21 mouse cellular contexts compared by ENCODE assay signal in the genomic region with DNA sequence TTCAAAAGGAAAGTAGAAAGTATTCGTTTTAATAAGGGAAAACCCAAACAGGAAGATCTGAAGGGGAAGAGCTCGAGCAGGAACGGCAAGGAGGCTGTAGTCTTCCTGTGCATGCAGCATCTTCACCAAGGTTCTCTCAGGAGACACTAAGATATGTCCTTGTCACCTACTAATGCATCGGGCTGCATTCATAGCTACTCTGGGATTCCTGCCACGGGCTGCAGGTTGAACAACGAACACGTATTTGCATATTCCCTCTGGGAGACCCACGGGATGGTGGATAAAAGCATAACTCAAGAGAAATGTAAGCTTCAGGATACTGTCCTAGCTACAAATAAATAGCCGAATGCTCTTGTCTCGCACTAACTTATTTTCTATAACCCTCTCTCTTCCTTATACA.
DNase-seq lines count a peak whose midpoint lies in the region; ATAC-seq and TF ChIP-seq lines count a peak whose summit lies in the region.
"Had no signal": no experiment of that assay in that cellular context is flagged by ENCODE, and none has a peak within 500 bp of the region (broad histone marks: within the 10 kb centered on the region; RNA-seq: fewer than 3 reads in every experiment).

No protein-coding gene starts in this region.

- H3K4me1 ChIP-seq in hindbrain, postnatal 0 days (ENCODE audit: insufficient read depth, low read length): no peaks in the 10 kb centered on the region
- H3K4me1 ChIP-seq in hindbrain, embryonic 12.5 days: peaks cover 8% of the 10 kb centered on the region; the same call in 1 of the 2 replicates
- H3K4me1 ChIP-seq in neural tube, embryonic 13.5 days (replicated peaks): peaks cover 24% of the 10 kb centered on the region
- peaks cover 22% of the 10 kb centered on the region for H3K4me1 ChIP-seq in midbrain, embryonic 14.5 days (ENCODE audit: control insufficient read depth, insufficient read depth, low read length)

- no peak overlapping the region for H3K9ac ChIP-seq in hindbrain, postnatal 0 days (replicated peaks; ENCODE audit: low read length)
- H3K9ac ChIP-seq in hindbrain, embryonic 12.5 days: no peak overlapping the region
- no peak overlapping the region for H3K9ac ChIP-seq in neural tube, embryonic 13.5 days
- no peak overlapping the region for H3K9ac ChIP-seq in midbrain, embryonic 14.5 days (replicated peaks; ENCODE audit: low read length)
- H3K9ac ChIP-seq: forebrain, embryonic 15.5 days; hindbrain, embryonic 14.5 days had no signal

- H3K4me3 ChIP-seq in hindbrain, postnatal 0 days (ENCODE audit: low read length): no peak overlapping the region
- no peak overlapping the region for H3K4me3 ChIP-seq in hindbrain, embryonic 12.5 days
- no peak overlapping the region for H3K4me3 ChIP-seq in neural tube, embryonic 13.5 days
- no peak overlapping the region for H3K4me3 ChIP-seq in midbrain, embryonic 14.5 days (replicated peaks; ENCODE audit: low read depth, low read length)
- H3K4me3 ChIP-seq: forebrain, embryonic 10.5 days; forebrain, embryonic 15.5 days; hindbrain, embryonic 10.5 days had no signal

- TF ChIP-seq CTCF in hindbrain, postnatal 0 days (IDR thresholded peaks at IDR 0.05; ENCODE audit: low read depth): no peak

- DNase-seq in hindbrain, postnatal 0 days (ENCODE audit: low spot score): peak; percentile 5
- DNase-seq in neural tube, embryonic 10.5 days (ENCODE audit: extremely low spot score, low spot score): no peak
- DNase-seq in midbrain, embryonic 14.5 days: peak; percentile 49
- DNase-seq in right cerebral cortex, postnatal 14 days: no peak
- no peak for DNase-seq in ovary, postnatal 14 days (ENCODE audit: low spot score)
- DNase-seq: adrenal gland, adult 8-10 months; adrenal gland, postnatal 25 days; cerebellum, adult 18-20 months; cerebellum, adult 9-10 months; cerebellum, postnatal 14 days; gastrocnemius, postnatal 36 days; heart, postnatal 36 days had no signal

- H3K27me3 ChIP-seq in hindbrain, postnatal 0 days (ENCODE audit: insufficient read depth, low read length): no peaks in the 10 kb centered on the region
- H3K27me3 ChIP-seq in hindbrain, embryonic 12.5 days: no peaks in the 10 kb centered on the region
- no peaks in the 10 kb centered on the region for H3K27me3 ChIP-seq in neural tube, embryonic 13.5 days
- H3K27me3 ChIP-seq in midbrain, embryonic 14.5 days (ENCODE audit: control insufficient read depth, insufficient read depth, low read length): no peaks in the 10 kb centered on the region
- H3K27me3 ChIP-seq: forebrain, embryonic 15.5 days had no signal

- 59% methylated on average over 10 of the region's 10 CpGs for WGBS in hindbrain, postnatal 0 days
- WGBS in hindbrain, embryonic 12.5 days: 73% methylated on average over 10 of the region's 10 CpGs
- WGBS in neural tube, embryonic 13.5 days: 58% methylated on average over 10 of the region's 10 CpGs
- WGBS in midbrain, embryonic 14.5 days: 63% methylated on average over 10 of the region's 10 CpGs

- no peak overlapping the region for H3K27ac ChIP-seq in hindbrain, postnatal 0 days
- H3K27ac ChIP-seq in hindbrain, embryonic 12.5 days: no peak overlapping the region
- H3K27ac ChIP-seq in neural tube, embryonic 13.5 days (replicated peaks): 0 out of 2 replicates have a peak overlapping the region, but pooled peaks have one; percentile 33
- no peak overlapping the region for H3K27ac ChIP-seq in midbrain, embryonic 14.5 days (replicated peaks; ENCODE audit: low read depth, low read length)
- H3K27ac ChIP-seq: forebrain, embryonic 10.5 days; hindbrain, embryonic 10.5 days; hindbrain, embryonic 14.5 days had no signal

- no peaks in the 10 kb centered on the region for H3K9me3 ChIP-seq in hindbrain, postnatal 0 days (ENCODE audit: low read length)
- H3K9me3 ChIP-seq in hindbrain, embryonic 12.5 days (replicated peaks): no peaks in the 10 kb centered on the region
- H3K9me3 ChIP-seq in neural tube, embryonic 13.5 days: no peaks in the 10 kb centered on the region
- H3K9me3 ChIP-seq in midbrain, embryonic 14.5 days (ENCODE audit: control insufficient read depth, low read length): no peaks in the 10 kb centered on the region
- H3K9me3 ChIP-seq: forebrain, embryonic 10.5 days; forebrain, embryonic 15.5 days; hindbrain, embryonic 10.5 days had no signal

- ATAC-seq in hindbrain, postnatal 0 days: no peak
- no peak for ATAC-seq in hindbrain, embryonic 12.5 days (ENCODE audit: low FRiP score)
- ATAC-seq in neural tube, embryonic 13.5 days (ENCODE audit: low read depth): no peak
- ATAC-seq in midbrain, embryonic 14.5 days (ENCODE audit: low FRiP score, low TSS enrichment): no peak
- ATAC-seq: activated CD4-positive, CD25-positive, alpha-beta regulatory T cell, adult 4 months; CD4-positive, CD25-positive, alpha-beta regulatory T cell, adult 4 months; forebrain, embryonic 15.5 days had no signal

- H3K36me3 ChIP-seq in hindbrain, postnatal 0 days (ENCODE audit: insufficient read depth, low read length): no peaks in the 10 kb centered on the region
- H3K36me3 ChIP-seq in hindbrain, embryonic 12.5 days: no peaks in the 10 kb centered on the region
- H3K36me3 ChIP-seq in neural tube, embryonic 13.5 days: no peaks in the 10 kb centered on the region
- no peaks in the 10 kb centered on the region for H3K36me3 ChIP-seq in midbrain, embryonic 14.5 days (ENCODE audit: control insufficient read depth, insufficient read depth, low read length)
- H3K36me3 ChIP-seq: forebrain, embryonic 10.5 days; forebrain, embryonic 15.5 days had no signal

- no peak overlapping the region for H3K4me2 ChIP-seq in hindbrain, postnatal 0 days (ENCODE audit: low read depth, low read length)
- no peak overlapping the region for H3K4me2 ChIP-seq in hindbrain, embryonic 12.5 days (replicated peaks)
- no peak overlapping the region for H3K4me2 ChIP-seq in neural tube, embryonic 13.5 days
- H3K4me2 ChIP-seq in midbrain, embryonic 14.5 days (ENCODE audit: low read length): no peak overlapping the region
- H3K4me2 ChIP-seq: forebrain, embryonic 15.5 days; heart, embryonic 11.5 days; hindbrain, embryonic 14.5 days had no signal

Comparison
In these comparisons a context has a peak if more than half of its experiments do, and no peak if none do; other contexts are left out.
1. DNase-seq: peak in hindbrain, postnatal 0 days (single experiment) and midbrain, embryonic 14.5 days (single experiment); none in neural tube, embryonic 10.5 days (single experiment), right cerebral cortex, postnatal 14 days (single experiment) and ovary, postnatal 14 days (single experiment).